Mouse (Mus musculus): ENCODE data around the gene Tbc1d17. TPM values are rescaled to one million over a fixed set of nuclear protein-coding genes. Genes with fewer than 3 reads are reported as not detected.

Gene Tbc1d17
- 28.2 and 30.5 TPM in 2 replicates for polyA plus RNA-seq (2015; fragmentation: Nextera tagmentation; extraction: Ambion mirVana)

DNA sequence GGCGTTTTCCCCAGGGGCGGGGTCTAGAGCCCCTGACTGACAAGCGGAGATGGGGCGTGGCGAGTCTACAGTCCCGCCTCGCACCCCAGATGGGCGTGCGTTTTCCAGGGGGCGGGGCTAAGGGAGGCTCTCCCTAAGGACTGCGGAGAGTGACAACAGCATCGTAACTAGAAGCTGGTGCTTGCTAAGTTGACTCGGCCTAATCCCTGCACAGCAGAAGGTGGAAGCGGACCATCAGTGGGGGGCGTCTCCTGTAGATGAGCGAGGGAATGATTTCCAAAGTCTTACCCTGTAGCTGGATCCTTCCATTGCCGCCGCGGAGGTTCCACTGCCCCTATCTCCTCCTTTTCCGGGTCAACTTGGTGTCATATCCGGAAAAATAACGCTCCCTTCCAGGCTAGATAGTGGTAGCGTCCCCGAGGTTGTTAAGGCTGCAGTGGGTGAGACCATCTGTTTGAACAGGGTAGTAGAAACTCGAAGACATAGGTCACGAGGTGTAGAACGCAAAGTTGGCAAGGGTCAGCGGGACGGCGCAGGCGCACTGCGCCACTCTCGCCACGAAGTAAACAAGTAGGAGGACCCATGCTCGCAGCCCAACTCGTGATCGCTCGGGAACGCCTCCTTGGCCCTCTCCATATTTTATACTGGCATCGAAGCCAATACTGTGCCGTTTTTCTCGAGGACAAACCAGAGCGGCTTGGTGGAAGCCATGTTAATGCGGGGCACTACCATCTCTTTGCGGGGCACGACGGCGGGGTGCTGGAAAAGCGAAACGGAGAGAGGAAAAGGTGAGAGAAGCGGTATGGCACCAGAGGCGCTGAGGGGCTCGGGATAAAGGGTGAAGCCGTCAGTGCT lies at the start of gene Tbc1d17, which contains the start of gene Akt1s1:
Gene Tbc1d17, minus strand, starts transcription at position 519 of the 855 bp plus-strand sequence.
Gene Akt1s1, plus strand, starts transcription at position 431 of the 855 bp plus-strand sequence.
- peak; percentile 44 for TF ChIP-seq EP300 (IDR thresholded peaks at IDR 0.05; ENCODE audit: low read depth)
- 0 out of 2 replicates have a peak, but pooled peaks have one; percentile 7 for TF ChIP-seq CTCF (IDR thresholded peaks at IDR 0.05; ENCODE audit: low read depth)
- peak; percentile 97 for DNase-seq
- H3K27ac ChIP-seq (ENCODE audit: low read depth) = peak within 1 kb of the TSS; percentile 99
- ATAC-seq = peak; percentile 85
- H3K4me1 ChIP-seq (ENCODE audit: insufficient read depth) = peaks cover 35% of the 10 kb centered on the region
- WGBS (ENCODE audit: insufficient replicate concordance) = under 1% methylated on average over 54 of the region's 54 CpGs
- peaks cover 30% of the 10 kb centered on the region for H3K36me3 ChIP-seq (replicated peaks; ENCODE audit: insufficient read depth, low read length)
- no peaks in the 10 kb centered on the region for H3K27me3 ChIP-seq (ENCODE audit: insufficient read depth, low read length)
- H3K9ac ChIP-seq (replicated peaks) = peak within 1 kb of the TSS; percentile 81
- H3K4me3 ChIP-seq (ENCODE audit: low read depth, low read length) = peak within 1 kb of the TSS; percentile 80
- no peaks in the 10 kb centered on the region for H3K9me3 ChIP-seq (ENCODE audit: low read length)
- peak within 1 kb of the TSS; percentile 75 for H3K4me2 ChIP-seq (ENCODE audit: low read depth, low read length)

DNA sequence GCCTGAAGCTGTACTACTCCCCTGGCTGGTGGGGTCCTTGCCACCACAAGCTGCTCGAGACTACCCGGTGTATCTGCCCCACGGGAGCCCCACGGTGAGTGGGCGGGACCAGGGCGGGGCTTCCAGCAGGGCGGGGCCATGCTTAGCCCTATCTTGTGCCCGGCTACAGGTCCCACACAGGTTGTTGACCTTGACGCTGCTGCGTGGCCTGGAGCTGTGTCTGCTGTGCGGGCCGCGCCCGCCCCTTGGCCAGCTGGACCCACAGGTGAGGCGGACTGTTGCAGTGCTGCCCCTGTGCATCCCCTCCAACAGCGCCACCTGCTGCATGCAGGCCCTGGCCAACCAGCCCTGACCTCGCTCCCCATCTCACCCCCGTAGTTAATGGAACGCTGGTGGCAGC lies 49.7 kb upstream of the Tbc1d17 start:
- peaks cover 32% of the 10 kb centered on the region for H3K36me3 ChIP-seq (replicated peaks; ENCODE audit: insufficient read depth, low read length)
- no peak overlapping the region for H3K4me2 ChIP-seq (ENCODE audit: low read depth, low read length)
- peak; percentile 31 for ATAC-seq
- peak; percentile 74 for DNase-seq
- no peaks in the 10 kb centered on the region for H3K27me3 ChIP-seq (ENCODE audit: insufficient read depth, low read length)
- H3K4me3 ChIP-seq (ENCODE audit: low read depth, low read length) = no peak overlapping the region
- no peaks in the 10 kb centered on the region for H3K9me3 ChIP-seq (ENCODE audit: low read length)
- H3K27ac ChIP-seq (ENCODE audit: low read depth) = no peak overlapping the region
- H3K4me1 ChIP-seq (ENCODE audit: insufficient read depth) = peaks cover 26% of the 10 kb centered on the region
- no peak overlapping the region; the same call in 1 of the 2 replicates for H3K9ac ChIP-seq (replicated peaks)
- peak; percentile 54 for TF ChIP-seq CTCF (IDR thresholded peaks at IDR 0.05; ENCODE audit: low read depth)
- no peak for TF ChIP-seq EP300 (IDR thresholded peaks at IDR 0.05; ENCODE audit: low read depth)
- 41% methylated on average over 18 of the region's 19 CpGs for WGBS (ENCODE audit: insufficient replicate concordance)

DNA sequence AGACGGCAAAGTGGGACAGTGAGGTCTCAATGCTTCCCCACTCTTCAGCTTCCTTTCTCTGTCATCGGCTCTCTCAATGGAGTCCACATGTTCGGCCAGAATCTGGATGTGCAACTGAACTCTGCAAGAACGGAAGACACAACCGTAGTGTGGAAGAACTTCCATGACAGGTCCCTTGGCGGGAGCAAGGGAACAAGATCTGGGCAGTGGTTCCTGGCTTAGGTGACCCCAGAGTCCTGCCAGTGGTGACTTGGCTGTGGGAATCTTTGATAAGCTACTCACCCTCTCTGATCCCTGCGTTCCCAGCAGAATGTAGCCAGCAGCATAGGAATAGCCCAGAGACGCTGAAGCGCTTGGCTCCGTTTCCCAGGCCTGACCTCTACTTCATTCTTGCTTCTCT lies 47.6 kb upstream of the Tbc1d17 start:
- no peak for ATAC-seq
- peak overlapping the region; percentile 71 for H3K9ac ChIP-seq (replicated peaks)
- no peak for DNase-seq
- H3K4me1 ChIP-seq (ENCODE audit: insufficient read depth) = peaks cover 26% of the 10 kb centered on the region
- 42% methylated on average over 10 of the region's 10 CpGs for WGBS (ENCODE audit: insufficient replicate concordance)
- H3K4me2 ChIP-seq (ENCODE audit: low read depth, low read length) = peak overlapping the region; percentile 84
- no peaks in the 10 kb centered on the region for H3K9me3 ChIP-seq (ENCODE audit: low read length)
- H3K36me3 ChIP-seq (replicated peaks; ENCODE audit: insufficient read depth, low read length) = peaks cover 19% of the 10 kb centered on the region
- H3K4me3 ChIP-seq (ENCODE audit: low read depth, low read length) = peak overlapping the region; percentile 63
- TF ChIP-seq EP300 (IDR thresholded peaks at IDR 0.05; ENCODE audit: low read depth) (no peak), CTCF (IDR thresholded peaks at IDR 0.05; ENCODE audit: low read depth) (no peak)
- H3K27ac ChIP-seq (ENCODE audit: low read depth) = peak overlapping the region; percentile 64
- no peaks in the 10 kb centered on the region for H3K27me3 ChIP-seq (ENCODE audit: insufficient read depth, low read length)

DNA sequence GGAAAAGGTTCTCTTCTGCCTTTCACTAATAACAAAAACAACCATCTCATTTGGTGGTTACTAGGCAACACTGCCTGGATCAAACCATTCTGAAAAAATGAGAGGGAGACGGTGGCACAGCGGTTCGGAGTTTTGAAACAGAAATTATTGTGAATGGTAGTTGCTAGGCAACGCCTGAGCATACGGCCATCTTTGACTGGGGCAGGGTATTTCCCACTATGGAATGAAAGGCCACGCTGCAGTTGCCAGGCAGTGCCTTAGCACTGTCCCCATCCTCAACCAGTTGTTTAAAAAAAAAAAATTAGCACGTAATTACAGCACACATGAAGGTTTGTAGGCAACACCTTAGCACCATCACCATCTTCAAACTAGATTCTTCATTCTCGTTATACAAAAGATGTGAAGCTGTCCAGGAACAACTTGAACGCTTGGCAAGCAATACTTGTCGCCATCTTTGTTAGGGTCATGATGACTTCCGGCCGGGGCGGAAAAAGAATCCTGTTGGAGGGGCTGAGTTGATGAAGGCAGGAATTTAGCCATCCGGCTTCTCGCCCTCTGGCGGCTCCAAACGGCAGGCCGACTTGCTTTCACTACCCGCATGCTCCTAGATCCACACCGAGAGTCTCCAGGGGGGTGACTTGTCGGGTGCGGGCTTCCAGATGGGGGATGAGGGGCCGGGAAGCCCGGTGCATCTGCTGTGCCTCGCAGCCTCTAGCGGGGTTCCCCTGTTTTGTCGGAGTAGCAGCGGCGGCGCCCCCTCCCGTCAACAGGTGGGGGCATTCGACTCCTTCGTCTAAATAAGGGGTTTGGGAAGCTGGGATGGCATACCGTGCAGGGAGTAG lies 46.9 kb upstream of the Tbc1d17 start, which contains the start of gene Fuz:
Gene Fuz, plus strand, starts transcription at position 487 of the 842 bp plus-strand sequence.
- DNase-seq (peak; percentile 84), ATAC-seq (peak; percentile 59)
- H3K9me3 ChIP-seq (ENCODE audit: low read length) = no peaks in the 10 kb centered on the region
- no peaks in the 10 kb centered on the region for H3K27me3 ChIP-seq (ENCODE audit: insufficient read depth, low read length)
- WGBS (ENCODE audit: insufficient replicate concordance) = 1% methylated on average over 34 of the region's 34 CpGs
- peak within 1 kb of the TSS; percentile 71 for H3K9ac ChIP-seq (replicated peaks)
- H3K27ac ChIP-seq (ENCODE audit: low read depth) = peak within 1 kb of the TSS; percentile 64
- peak within 1 kb of the TSS; percentile 63 for H3K4me3 ChIP-seq (ENCODE audit: low read depth, low read length)
- peaks cover 18% of the 10 kb centered on the region for H3K36me3 ChIP-seq (replicated peaks; ENCODE audit: insufficient read depth, low read length)
- H3K4me1 ChIP-seq (ENCODE audit: insufficient read depth) = peaks cover 29% of the 10 kb centered on the region
- peak; percentile 59 for TF ChIP-seq CTCF (IDR thresholded peaks at IDR 0.05; ENCODE audit: low read depth)
- TF ChIP-seq EP300 (IDR thresholded peaks at IDR 0.05; ENCODE audit: low read depth) = no peak; the same call in 1 of the 2 replicates
- H3K4me2 ChIP-seq (ENCODE audit: low read depth, low read length) = peak within 1 kb of the TSS; percentile 84

DNA sequence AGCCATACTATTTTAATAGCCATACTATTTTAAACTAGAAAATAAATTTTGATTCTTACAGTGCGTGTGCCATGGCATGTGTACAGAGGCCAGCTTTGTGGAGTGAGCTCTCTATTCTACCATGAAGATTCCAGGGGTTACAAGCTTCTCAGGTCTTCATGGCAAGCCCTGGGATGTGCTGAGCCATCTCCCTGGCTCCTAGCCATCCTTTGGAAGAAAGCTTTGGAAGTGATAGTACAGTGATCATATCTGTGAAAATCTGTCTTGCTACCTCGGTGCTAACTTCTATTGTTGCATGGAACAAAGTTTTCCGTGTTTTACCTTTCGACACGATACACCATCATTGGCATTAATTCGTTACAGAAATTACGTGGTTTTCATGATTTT lies 46.3 kb upstream of the Tbc1d17 start:
- H3K9ac ChIP-seq (replicated peaks) = no peak overlapping the region
- DNase-seq = no peak
- WGBS (ENCODE audit: insufficient replicate concordance) = 79% methylated on average over 7 of the region's 7 CpGs
- peak overlapping the region; percentile 84 for H3K4me2 ChIP-seq (ENCODE audit: low read depth, low read length)
- no peak for ATAC-seq
- H3K4me3 ChIP-seq (ENCODE audit: low read depth, low read length) = peak overlapping the region; percentile 63
- TF ChIP-seq CTCF (IDR thresholded peaks at IDR 0.05; ENCODE audit: low read depth) = no peak
- TF ChIP-seq EP300 (IDR thresholded peaks at IDR 0.05; ENCODE audit: low read depth) = no peak
- H3K9me3 ChIP-seq (ENCODE audit: low read length) = no peaks in the 10 kb centered on the region
- no peaks in the 10 kb centered on the region for H3K27me3 ChIP-seq (ENCODE audit: insufficient read depth, low read length)
- peaks cover 34% of the 10 kb centered on the region for H3K4me1 ChIP-seq (ENCODE audit: insufficient read depth)
- H3K27ac ChIP-seq (ENCODE audit: low read depth) = no peak overlapping the region
- H3K36me3 ChIP-seq (replicated peaks; ENCODE audit: insufficient read depth, low read length) = peaks cover 15% of the 10 kb centered on the region
